Mouse (Mus musculus): ENCODE measurements around the gene Haus5. TPM values are rescaled to one million over a fixed set of nuclear protein-coding genes. Genes with fewer than 3 reads are reported as not detected.
A peak's percentile ranks its signal among the peaks of the same experiment; 100 is the strongest.

Gene Haus5
- polyA plus RNA-seq, 1 experiment from 2014 or later: 23.9 TPM

DNA sequence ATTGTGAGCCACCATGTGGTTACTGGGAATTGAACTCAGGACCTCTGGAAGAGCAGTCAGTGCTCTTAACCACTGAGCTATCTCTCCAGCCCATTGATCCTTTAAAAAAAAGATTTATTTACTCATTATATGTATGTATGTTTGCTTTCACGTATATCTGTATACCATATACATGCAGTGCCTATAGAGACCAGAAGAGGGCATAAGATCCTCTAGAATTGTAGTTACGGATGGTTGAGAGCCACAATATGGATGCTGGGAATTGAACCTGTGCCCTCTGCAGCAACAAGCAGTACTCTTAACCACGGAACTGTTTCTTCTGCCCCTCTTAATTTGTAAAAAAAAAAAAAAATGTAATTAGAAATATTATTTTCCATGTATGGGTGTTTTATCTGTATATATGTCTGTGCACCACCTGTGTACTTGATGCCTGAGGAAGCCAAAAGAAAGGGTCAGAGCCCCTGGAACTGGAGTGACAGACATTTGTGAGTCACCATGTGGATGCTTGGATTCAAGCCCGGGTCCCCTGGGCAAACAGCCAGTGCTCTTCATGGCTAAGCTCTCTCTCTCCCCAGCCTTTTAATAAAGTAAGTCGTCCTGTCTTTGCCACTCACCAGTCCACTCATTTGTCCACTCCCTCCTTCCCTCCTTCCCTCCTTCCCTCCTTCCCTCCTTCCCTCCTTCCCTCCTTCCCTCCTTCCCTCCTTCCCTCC is 13.6 kb upstream of the Haus5 start:
- 65% methylated on average over 5 of the region's 5 CpGs for WGBS
- H3K9ac ChIP-seq (replicated peaks; ENCODE audit: low read depth, low read length): no peak overlapping the region
- no peak overlapping the region for H3K4me3 ChIP-seq (ENCODE audit: low read depth, low read length)
- H3K9me3 ChIP-seq (ENCODE audit: control insufficient read depth, low read length): no peaks in the 10 kb centered on the region
- no peaks in the 10 kb centered on the region for H3K36me3 ChIP-seq (ENCODE audit: control insufficient read depth, insufficient read depth, low read length)
- no peak overlapping the region for H3K27ac ChIP-seq (ENCODE audit: low read depth, low read length)
- no peaks in the 10 kb centered on the region for H3K4me1 ChIP-seq (ENCODE audit: control insufficient read depth, insufficient read depth, low read length)
- no peak overlapping the region for H3K4me2 ChIP-seq (ENCODE audit: low read depth, low read length)
- H3K27me3 ChIP-seq (ENCODE audit: control insufficient read depth, insufficient read depth, low read length): no peaks in the 10 kb centered on the region
- no peak for ATAC-seq (ENCODE audit: low read depth)

DNA sequence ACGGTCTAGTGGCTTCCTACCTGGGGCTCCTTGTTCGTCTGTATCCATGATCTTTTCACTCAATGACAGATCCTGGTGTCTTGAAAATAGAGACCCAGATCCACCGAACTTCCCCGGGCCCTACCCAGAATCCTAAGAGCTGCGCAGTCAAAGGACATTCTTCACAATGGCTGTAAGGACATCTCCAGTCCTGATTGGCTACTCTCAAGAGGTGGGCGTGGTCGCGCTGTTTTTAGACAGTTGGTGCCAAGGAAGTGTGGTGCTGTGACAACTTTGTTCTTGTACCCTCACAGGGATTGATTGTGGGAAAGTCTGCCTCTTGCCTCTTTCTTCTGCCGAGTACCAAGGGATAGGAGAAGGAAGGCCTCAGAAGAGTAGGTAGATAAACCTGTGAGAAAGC is 6.7 kb upstream of the Haus5 start, which contains the start of gene Pmis2:
Gene Pmis2, minus strand, starts transcription at position 126 of the 400 bp plus-strand sequence.
- H3K27me3 ChIP-seq (ENCODE audit: control insufficient read depth, insufficient read depth, low read length): no peaks in the 10 kb centered on the region
- ATAC-seq (ENCODE audit: low read depth): no peak
- WGBS: 73% methylated on average over 9 of the region's 9 CpGs
- no peak within 1 kb of the TSS for H3K4me3 ChIP-seq (ENCODE audit: low read depth, low read length)
- H3K9ac ChIP-seq (replicated peaks; ENCODE audit: low read depth, low read length): no peak within 1 kb of the TSS
- H3K27ac ChIP-seq (ENCODE audit: low read depth, low read length): no peak within 1 kb of the TSS
- no peaks in the 10 kb centered on the region for H3K9me3 ChIP-seq (ENCODE audit: control insufficient read depth, low read length)
- no peaks in the 10 kb centered on the region for H3K4me1 ChIP-seq (ENCODE audit: control insufficient read depth, insufficient read depth, low read length)
- H3K36me3 ChIP-seq (ENCODE audit: control insufficient read depth, insufficient read depth, low read length): no peaks in the 10 kb centered on the region
- H3K4me2 ChIP-seq (ENCODE audit: low read depth, low read length): no peak within 1 kb of the TSS

DNA sequence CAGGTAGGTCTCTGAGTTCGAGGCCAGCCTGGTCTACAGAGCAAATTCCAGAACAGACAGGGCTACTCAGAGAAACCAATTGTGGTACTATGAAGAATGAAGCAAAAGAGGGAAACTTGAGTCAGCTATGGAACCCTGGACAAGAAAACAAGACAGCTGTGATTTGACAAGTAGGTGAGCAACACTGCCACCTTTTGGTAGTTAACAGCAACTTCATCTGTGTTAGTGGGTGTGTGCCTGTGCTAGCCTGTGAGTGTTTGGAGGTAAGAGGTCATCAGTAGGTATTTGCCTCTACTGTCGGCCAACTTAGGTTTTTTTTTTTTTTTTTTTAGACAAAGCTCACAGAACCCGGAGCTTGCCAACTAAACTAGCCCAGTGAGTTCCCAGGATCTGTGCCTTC is 4.4 kb upstream of the Haus5 start:
- Histone ChIP-seq H3K4me3 (ENCODE audit: low read depth, low read length) (no peak overlapping the region), H3K36me3 (ENCODE audit: control insufficient read depth, insufficient read depth, low read length) (no peaks in the 10 kb centered on the region), H3K27me3 (ENCODE audit: control insufficient read depth, insufficient read depth, low read length) (no peaks in the 10 kb centered on the region), H3K9me3 (ENCODE audit: control insufficient read depth, low read length) (no peaks in the 10 kb centered on the region), H3K27ac (ENCODE audit: low read depth, low read length) (no peak overlapping the region), H3K9ac (replicated peaks; ENCODE audit: low read depth, low read length) (no peak overlapping the region), H3K4me1 (ENCODE audit: control insufficient read depth, insufficient read depth, low read length) (no peaks in the 10 kb centered on the region), H3K4me2 (ENCODE audit: low read depth, low read length) (no peak overlapping the region)
- ATAC-seq (ENCODE audit: low read depth): no peak
- 36% methylated on average over 3 of the region's 3 CpGs for WGBS

DNA sequence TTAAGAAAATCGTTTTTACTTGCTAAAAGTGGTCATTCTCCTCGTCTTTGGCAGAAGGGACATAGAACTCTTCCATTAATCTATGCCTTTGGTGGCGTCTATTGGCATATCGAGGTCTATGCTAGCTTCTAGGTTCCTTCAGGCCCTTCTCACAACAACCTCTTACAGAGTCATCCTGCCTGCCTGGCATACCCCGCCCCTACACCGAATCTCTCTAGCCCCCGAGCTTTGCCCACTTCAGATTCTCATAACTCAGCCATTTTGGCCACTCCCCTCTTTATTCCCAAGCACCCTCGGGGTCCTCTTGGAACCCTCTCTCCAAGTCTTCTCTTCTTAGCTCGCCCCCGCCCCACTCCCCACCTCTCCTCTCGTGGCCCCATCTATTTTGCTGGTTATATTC is 527 bp upstream of the Haus5 start:
- peak overlapping the region; percentile 16 for H3K27ac ChIP-seq (ENCODE audit: low read depth, low read length)
- 6% methylated on average over 11 of the region's 11 CpGs for WGBS
- H3K36me3 ChIP-seq (ENCODE audit: control insufficient read depth, insufficient read depth, low read length): no peaks in the 10 kb centered on the region
- H3K4me1 ChIP-seq (ENCODE audit: control insufficient read depth, insufficient read depth, low read length): no peaks in the 10 kb centered on the region
- H3K4me3 ChIP-seq (ENCODE audit: low read depth, low read length): peak overlapping the region; percentile 29
- peak; percentile 76 for ATAC-seq (ENCODE audit: low read depth)
- peak overlapping the region; percentile 56 for H3K4me2 ChIP-seq (ENCODE audit: low read depth, low read length)
- no peaks in the 10 kb centered on the region for H3K9me3 ChIP-seq (ENCODE audit: control insufficient read depth, low read length)
- H3K27me3 ChIP-seq (ENCODE audit: control insufficient read depth, insufficient read depth, low read length): no peaks in the 10 kb centered on the region
- peak overlapping the region; percentile 8 for H3K9ac ChIP-seq (replicated peaks; ENCODE audit: low read depth, low read length)

DNA sequence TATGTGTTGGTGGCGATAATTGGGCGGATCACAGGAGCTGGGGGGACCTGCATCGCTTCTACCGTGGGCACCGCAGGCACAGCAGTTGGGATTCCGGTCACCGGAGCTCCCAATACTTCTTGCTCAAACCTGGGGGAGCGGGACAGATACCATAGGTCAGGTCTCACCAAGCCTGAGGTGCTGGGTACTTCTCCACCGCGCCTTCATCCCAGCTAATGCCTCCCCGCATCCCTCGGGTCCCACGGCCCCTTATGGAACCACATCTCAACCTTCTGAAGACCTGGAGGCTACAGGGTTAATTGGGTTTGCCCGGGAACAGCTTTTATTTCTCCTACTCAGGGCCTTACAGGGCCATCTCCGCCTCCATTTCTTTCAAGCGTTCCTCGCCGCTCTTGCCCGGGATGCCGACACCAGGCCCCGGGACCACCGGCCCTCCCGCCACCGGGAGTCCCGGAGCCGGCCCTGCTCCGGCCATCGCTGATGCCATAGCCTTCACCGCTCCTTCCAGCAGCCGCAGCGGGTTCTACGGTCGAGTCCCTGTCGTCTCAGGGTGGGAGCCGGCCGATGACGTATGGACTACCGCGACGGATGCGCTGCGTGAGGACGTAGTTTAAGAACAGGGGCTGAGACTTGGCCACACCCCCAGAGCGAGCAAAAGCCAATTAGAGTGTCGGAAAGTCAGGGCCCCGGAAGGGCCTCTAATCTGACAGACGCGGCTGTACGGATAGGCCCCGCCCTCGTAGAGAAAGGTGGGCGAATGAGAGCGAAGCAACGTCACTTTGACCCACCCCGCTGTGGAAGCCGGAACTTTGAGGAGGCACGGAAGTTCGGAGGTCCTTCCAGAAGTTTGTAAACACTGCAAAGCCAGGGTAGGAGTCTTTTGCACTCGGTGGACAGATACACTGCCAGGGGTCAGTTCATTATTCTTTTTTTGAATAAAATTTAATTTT is 14.9 kb downstream of the Haus5 start, which contains the start of gene Rbm42:
Gene Rbm42, minus strand, starts transcription at position 727 of the 950 bp plus-strand sequence.
- H3K36me3 ChIP-seq (ENCODE audit: control insufficient read depth, insufficient read depth, low read length): peaks cover 33% of the 10 kb centered on the region

DNA sequence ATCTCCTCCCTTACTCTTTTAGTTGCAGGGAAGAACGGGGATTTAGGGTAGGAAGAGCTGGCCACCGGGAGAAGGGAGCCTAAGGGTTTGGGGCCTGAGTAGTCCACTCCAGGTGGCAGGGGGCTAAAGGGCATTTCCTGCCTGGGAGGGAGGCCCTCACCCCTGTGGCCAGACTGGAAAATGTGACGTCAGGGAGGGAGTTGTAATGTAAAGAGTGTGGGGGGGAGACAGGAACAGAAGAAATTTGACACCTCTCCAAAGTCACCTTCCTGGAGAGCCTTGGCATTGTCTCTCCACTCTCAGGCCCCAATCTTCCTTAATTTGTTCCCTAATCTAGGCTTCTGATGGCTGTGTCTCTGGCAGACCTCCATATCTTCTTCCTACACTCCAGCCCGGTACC is 25.7 kb downstream of the Haus5 start:
- H3K9me3 ChIP-seq (ENCODE audit: control insufficient read depth, low read length): no peaks in the 10 kb centered on the region
- 19% methylated on average over 4 of the region's 4 CpGs for WGBS
- no peak for ATAC-seq (ENCODE audit: low read depth)
- no peaks in the 10 kb centered on the region for H3K4me1 ChIP-seq (ENCODE audit: control insufficient read depth, insufficient read depth, low read length)
- H3K36me3 ChIP-seq (ENCODE audit: control insufficient read depth, insufficient read depth, low read length): peaks cover 28% of the 10 kb centered on the region
- no peak overlapping the region for H3K4me2 ChIP-seq (ENCODE audit: low read depth, low read length)
- no peak overlapping the region for H3K27ac ChIP-seq (ENCODE audit: low read depth, low read length)
- H3K4me3 ChIP-seq (ENCODE audit: low read depth, low read length): no peak overlapping the region
- H3K27me3 ChIP-seq (ENCODE audit: control insufficient read depth, insufficient read depth, low read length): peaks cover 22% of the 10 kb centered on the region
- no peak overlapping the region for H3K9ac ChIP-seq (replicated peaks; ENCODE audit: low read depth, low read length)

More for the DNA sequence above, 14.9 kb downstream of the Haus5 start, which contains the start of gene Rbm42:
- Histone ChIP-seq H3K27me3 (ENCODE audit: control insufficient read depth, insufficient read depth, low read length) (no peaks in the 10 kb centered on the region), H3K4me3 (ENCODE audit: low read depth, low read length) (peak within 1 kb of the TSS; percentile 86), H3K4me2 (ENCODE audit: low read depth, low read length) (peak within 1 kb of the TSS; percentile 86), H3K9ac (replicated peaks; ENCODE audit: low read depth, low read length) (peak within 1 kb of the TSS; percentile 89), H3K27ac (ENCODE audit: low read depth, low read length) (peak within 1 kb of the TSS; percentile 73), H3K9me3 (ENCODE audit: control insufficient read depth, low read length) (no peaks in the 10 kb centered on the region), H3K4me1 (ENCODE audit: control insufficient read depth, insufficient read depth, low read length) (peaks cover 7% of the 10 kb centered on the region; the same call in 1 of the 2 replicates)
- peak; percentile 100 for ATAC-seq (ENCODE audit: low read depth)
- WGBS: under 1% methylated on average over 59 of the region's 59 CpGs

DNA sequence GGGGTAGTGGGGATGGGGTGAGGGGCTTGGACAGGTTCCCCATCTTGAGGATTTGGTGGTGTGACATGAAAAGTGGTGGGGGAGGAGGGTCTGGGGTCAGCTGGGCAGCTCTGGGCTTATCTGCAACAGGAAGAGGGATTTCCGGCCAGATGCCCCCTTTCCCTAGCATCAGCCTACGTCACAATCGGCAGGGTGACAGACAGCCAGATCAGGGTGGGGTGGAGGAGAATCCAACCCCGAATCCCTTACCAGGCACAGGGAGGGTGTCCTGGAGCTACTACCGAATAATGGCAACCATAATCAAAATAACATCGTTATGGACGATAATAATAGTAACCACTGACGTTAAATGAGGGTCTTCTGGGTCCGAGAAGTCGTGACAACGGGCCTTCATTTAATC is 28.4 kb downstream of the Haus5 start:
- H3K4me3 ChIP-seq (ENCODE audit: low read depth, low read length): no peak overlapping the region
- WGBS: 32% methylated on average over 11 of the region's 11 CpGs
- H3K4me1 ChIP-seq (ENCODE audit: control insufficient read depth, insufficient read depth, low read length): no peaks in the 10 kb centered on the region
- no peak overlapping the region for H3K27ac ChIP-seq (ENCODE audit: low read depth, low read length)
- no peak overlapping the region for H3K4me2 ChIP-seq (ENCODE audit: low read depth, low read length)
- no peaks in the 10 kb centered on the region for H3K9me3 ChIP-seq (ENCODE audit: control insufficient read depth, low read length)
- H3K36me3 ChIP-seq (ENCODE audit: control insufficient read depth, insufficient read depth, low read length): peaks cover 5% of the 10 kb centered on the region; the same call in 1 of the 2 replicates
- peaks cover 27% of the 10 kb centered on the region for H3K27me3 ChIP-seq (ENCODE audit: control insufficient read depth, insufficient read depth, low read length)
- no peak for ATAC-seq (ENCODE audit: low read depth)
- no peak overlapping the region for H3K9ac ChIP-seq (replicated peaks; ENCODE audit: low read depth, low read length)

DNA sequence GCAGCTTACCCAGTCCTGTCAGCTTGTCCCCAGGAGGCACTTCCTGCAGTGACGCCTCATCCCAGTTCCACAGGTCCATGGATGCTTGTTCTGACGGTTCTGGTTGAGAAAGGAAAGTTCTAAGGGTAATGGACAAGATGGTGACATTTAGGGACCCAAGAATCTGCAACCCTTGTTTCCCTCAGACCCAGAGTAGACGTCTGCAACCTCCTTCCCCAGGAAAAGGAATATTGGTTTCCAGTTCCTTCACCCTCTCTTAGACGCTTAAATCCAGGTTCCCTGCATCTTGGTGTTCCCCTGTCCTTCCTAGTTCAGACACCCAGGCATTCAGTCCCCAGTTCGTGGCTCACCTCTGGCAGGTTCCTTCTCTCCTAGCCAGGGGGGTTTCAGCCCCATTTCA is 29.0 kb downstream of the Haus5 start, which contains the start of gene Etv2:
Gene Etv2, minus strand, starts transcription at position 101 of the 400 bp plus-strand sequence.
- Histone ChIP-seq H3K4me1 (ENCODE audit: control insufficient read depth, insufficient read depth, low read length) (no peaks in the 10 kb centered on the region), H3K27me3 (ENCODE audit: control insufficient read depth, insufficient read depth, low read length) (peaks cover 28% of the 10 kb centered on the region), H3K36me3 (ENCODE audit: control insufficient read depth, insufficient read depth, low read length) (no peaks in the 10 kb centered on the region), H3K27ac (ENCODE audit: low read depth, low read length) (no peak within 1 kb of the TSS), H3K4me3 (ENCODE audit: low read depth, low read length) (0 out of 2 replicates have a peak within 1 kb of the TSS, but pooled peaks have one; percentile 13), H3K4me2 (ENCODE audit: low read depth, low read length) (peak within 1 kb of the TSS; percentile 16; the same call in 1 of the 2 replicates), H3K9ac (replicated peaks; ENCODE audit: low read depth, low read length) (no peak within 1 kb of the TSS), H3K9me3 (ENCODE audit: control insufficient read depth, low read length) (no peaks in the 10 kb centered on the region)
- WGBS: 3% methylated on average over 5 of the region's 5 CpGs
- ATAC-seq (ENCODE audit: low read depth): no peak
